Mouse (Mus musculus) spleen, adult 10 weeks (tissue): Measurements from ENCODE around the gene Tigd4. TPM values are rescaled to one million over a fixed set of nuclear protein-coding genes. Genes with fewer than 3 reads are reported as not detected.

Experiments
- polyA plus RNA-seq: library from polyadenylated mRNA; stranded (reverse); fragments of 350-450 nt; fragmentation: Illumina TruSeq; extraction: RNeasy Lipid Tissue Mini Kit (QIAGEN cat#74804); gene quantifications from one replicate; pipeline ENCODE4 v1.2.3, GENCODE M21; 2015; ENCODE audit warnings: low replicate concordance; ENCODE audit not compliant: insufficient read depth

Gene Tigd4
- polyA plus RNA-seq: 0.07 TPM

GRCm38 (mm10) chr3:84593274-84593673 is at the start of gene Tigd4:
TSS of gene Tigd4 (plus strand) at chr3:84593574.

GRCm38 (mm10) chr3:84582023-84582912 is 11.1 kb upstream of the Tigd4 start, which contains the start of gene Arfip1:
TSS of gene Arfip1 (minus strand) at chr3:84582625.

Other genes with a start within 250 kb of the Tigd4 start
- 5.6 TPM for gene Fhdc1, start 113.1 kb upstream of the Tigd4 start, polyA plus RNA-seq
- gene Arfip1, start 10.9 kb upstream of the Tigd4 start, polyA plus RNA-seq: 53.7 TPM
- gene Tmem154, start 72.6 kb downstream of the Tigd4 start, polyA plus RNA-seq: 49.4 TPM
- 21.6 TPM for gene Fbxw7, start 221.7 kb downstream of the Tigd4 start, polyA plus RNA-seq